ENCODE assay signal across 9 mouse cellular contexts in genomic region chr7:35545881-35546280, GRCm38 (mm10). TPM values are rescaled to one million over a fixed set of nuclear protein-coding genes. Genes with fewer than 3 reads are reported as not detected.
DNase-seq lines count a peak whose midpoint lies in the region; ATAC-seq and TF ChIP-seq lines count a peak whose summit lies in the region.
"Had no signal": no experiment of that assay in that cellular context is flagged by ENCODE, and none has a peak within 500 bp of the region (broad histone marks: within the 10 kb centered on the region; RNA-seq: fewer than 3 reads in every experiment).

No protein-coding gene starts in this region.

- no peaks in the 10 kb centered on the region for H3K4me1 ChIP-seq in hindbrain, postnatal 0 days (ENCODE audit: insufficient read depth, low read length)

- 33% methylated on average over 4 of the region's 4 CpGs for WGBS in hindbrain, postnatal 0 days

- H3K4me3 ChIP-seq in hindbrain, postnatal 0 days (ENCODE audit: low read length): no peak overlapping the region
- H3K4me3 ChIP-seq: erythroblast, embryonic 14.5 days had no signal

- no peak overlapping the region for H3K4me2 ChIP-seq in hindbrain, postnatal 0 days (ENCODE audit: low read depth, low read length)

- peak; percentile 48 for DNase-seq in ovary, postnatal 14 days (ENCODE audit: low spot score)
- DNase-seq in ovary, adult 18-20 months (ENCODE audit: low spot score): no peak
- peak; percentile 79 for DNase-seq in brain, embryonic 14.5 days (ENCODE audit: low read depth)
- peak; percentile 85 for DNase-seq in hindbrain, postnatal 0 days (ENCODE audit: low spot score)
- DNase-seq in left cerebral cortex, postnatal 10 days (ENCODE audit: extremely low spot score in 1 of 2, low spot score in 2 of 2): peak; percentile 62 to 63
- DNase-seq in spleen, postnatal 4 days (ENCODE audit: low spot score in 2 of 2): peak; percentile 58 to 78

- TF ChIP-seq POLR2A in brain, embryonic 14.5 days (IDR thresholded peaks at IDR 0.05; ENCODE audit: borderline replicate concordance, extremely low read depth, insufficient read depth, insufficient read length, poor library complexity, severe bottlenecking): no peak

- no peak overlapping the region for H3K27ac ChIP-seq in hindbrain, postnatal 0 days

- peak; percentile 74 for ATAC-seq in erythroid progenitor cell, adult 5-6 weeks (replicated peaks; ENCODE audit: low FRiP score, poor library complexity, severe bottlenecking)
- ATAC-seq in hindbrain, postnatal 0 days: peak; percentile 66; the same call in 1 of the 2 replicates
- ATAC-seq in megakaryocyte-erythroid progenitor cell, adult 5-6 weeks (replicated peaks; ENCODE audit: low FRiP score, low TSS enrichment, poor library complexity, severe bottlenecking): peak; percentile 84

- no peaks in the 10 kb centered on the region for H3K9me3 ChIP-seq in hindbrain, postnatal 0 days (ENCODE audit: low read length)

- TF ChIP-seq CTCF in brain, embryonic 14.5 days (IDR thresholded peaks at IDR 0.05; ENCODE audit: borderline replicate concordance, extremely low read depth, insufficient read depth, insufficient read length): peak; percentile 83; the same call in 1 of the 2 replicates
- peak; percentile 93 for TF ChIP-seq CTCF in hindbrain, postnatal 0 days (IDR thresholded peaks at IDR 0.05; ENCODE audit: low read depth)

- H3K36me3 ChIP-seq in hindbrain, postnatal 0 days (ENCODE audit: insufficient read depth, low read length): peaks cover 24% of the 10 kb centered on the region; the same call in 1 of the 2 replicates

- no peaks in the 10 kb centered on the region for H3K27me3 ChIP-seq in hindbrain, postnatal 0 days (ENCODE audit: insufficient read depth, low read length)

- no peak overlapping the region for H3K9ac ChIP-seq in hindbrain, postnatal 0 days (replicated peaks; ENCODE audit: low read length)

- intact Hi-C loops in left cerebral cortex, postnatal 10 days (cut with DNase I): loop anchor here (5.0 kb wide), 1 partner anchor 91 kb away; no protein-coding TSS in a partner anchor

RNA-seq across cellular contexts. Expression of gene Tdrd12, which starts 8.3 kb away (rescaled TPM):
- 0.18 and 0.22 TPM in 2 replicates for polyA plus RNA-seq in brain, embryonic 14.5 days (2012; rRNA removed)
- 3.4 TPM in 1 of 2 replicates, not detected in the other for total RNA-seq in erythroid progenitor cell, adult 5-6 weeks (2015; ENCODE audit: low replicate concordance)
- total RNA-seq in erythroid progenitor cell, adult 5-6 weeks (2017; ENCODE audit: low replicate concordance): not detected in 2 replicates
- 0.07 and 0.68 TPM in 2 replicates for total RNA-seq in hindbrain, postnatal 0 days (2014; rRNA removed)
- 0.91 and 1.2 TPM in 2 replicates for polyA plus RNA-seq in hindbrain, postnatal 0 days (2015; fragmentation: Nextera tagmentation; extraction: Ambion mirVana)
- total RNA-seq in left cerebral cortex, postnatal 10 days (2021): under 1 TPM; 0.63 to 0.79 TPM
- total RNA-seq in megakaryocyte-erythroid progenitor cell, adult 5-6 weeks (2014; fragmentation: Nextera tagmentation): 0.11 TPM in 1 of 2 replicates, not detected in the other
- total RNA-seq in megakaryocyte-erythroid progenitor cell, adult 5-6 weeks (2017): not detected in 2 replicates
- polyA plus RNA-seq: erythroblast, embryonic 14.5 days had no signal

RNA-seq across cellular contexts. Expression of gene Nudt19, which starts 10.2 kb away (rescaled TPM):
- polyA plus RNA-seq in brain, embryonic 14.5 days (2012; rRNA removed): 40.5 and 46.1 TPM in 2 replicates
- 129 and 165 TPM in 2 replicates for total RNA-seq in erythroid progenitor cell, adult 5-6 weeks (2015; ENCODE audit: low replicate concordance)
- 36.3 and 55.8 TPM in 2 replicates for total RNA-seq in erythroid progenitor cell, adult 5-6 weeks (2017; ENCODE audit: low replicate concordance)
- total RNA-seq in hindbrain, postnatal 0 days (2014; rRNA removed): 57.4 and 58.5 TPM in 2 replicates
- 133 and 144 TPM in 2 replicates for polyA plus RNA-seq in hindbrain, postnatal 0 days (2015; fragmentation: Nextera tagmentation; extraction: Ambion mirVana)
- 10 to 100 TPM; 66.7 to 81.4 TPM for total RNA-seq in left cerebral cortex, postnatal 10 days (2021)
- 116 and 170 TPM in 2 replicates for total RNA-seq in megakaryocyte-erythroid progenitor cell, adult 5-6 weeks (2014; fragmentation: Nextera tagmentation)
- 55.2 and 71.9 TPM in 2 replicates for total RNA-seq in megakaryocyte-erythroid progenitor cell, adult 5-6 weeks (2017)

RNA-seq across cellular contexts. Expression of gene Rgs9bp, which starts 39.5 kb away (rescaled TPM):
- 0.21 and 0.26 TPM in 2 replicates for polyA plus RNA-seq in brain, embryonic 14.5 days (2012; rRNA removed)
- 0.36 TPM in 1 of 2 replicates, not detected in the other for total RNA-seq in erythroid progenitor cell, adult 5-6 weeks (2015; ENCODE audit: low replicate concordance)
- 0.38 TPM in 1 of 2 replicates, not detected in the other for total RNA-seq in erythroid progenitor cell, adult 5-6 weeks (2017; ENCODE audit: low replicate concordance)
- total RNA-seq in hindbrain, postnatal 0 days (2014; rRNA removed): 0.22 and 0.26 TPM in 2 replicates
- 0.03 and 0.06 TPM in 2 replicates for polyA plus RNA-seq in hindbrain, postnatal 0 days (2015; fragmentation: Nextera tagmentation; extraction: Ambion mirVana)
- 1 to 10 TPM; 1.7 to 3.2 TPM for total RNA-seq in left cerebral cortex, postnatal 10 days (2021)
- total RNA-seq in megakaryocyte-erythroid progenitor cell, adult 5-6 weeks (2014; fragmentation: Nextera tagmentation): 4.6 and 5.6 TPM in 2 replicates
- total RNA-seq in megakaryocyte-erythroid progenitor cell, adult 5-6 weeks (2017): 3.1 and 4.0 TPM in 2 replicates
- polyA plus RNA-seq: erythroblast, embryonic 14.5 days had no signal

RNA-seq across cellular contexts. Expression of gene Ankrd27, which starts 40.2 kb away (rescaled TPM):
- polyA plus RNA-seq in brain, embryonic 14.5 days (2012; rRNA removed): 23.6 and 24.4 TPM in 2 replicates
- 38.6 and 41.1 TPM in 2 replicates for total RNA-seq in erythroid progenitor cell, adult 5-6 weeks (2015; ENCODE audit: low replicate concordance)
- total RNA-seq in erythroid progenitor cell, adult 5-6 weeks (2017; ENCODE audit: low replicate concordance): 9.5 and 13.2 TPM in 2 replicates
- 15.6 and 19.7 TPM in 2 replicates for total RNA-seq in hindbrain, postnatal 0 days (2014; rRNA removed)
- 12.0 and 15.1 TPM in 2 replicates for polyA plus RNA-seq in hindbrain, postnatal 0 days (2015; fragmentation: Nextera tagmentation; extraction: Ambion mirVana)
- total RNA-seq in left cerebral cortex, postnatal 10 days (2021): 10 to 100 TPM; 42.8 to 50.3 TPM
- 56.5 and 74.1 TPM in 2 replicates for total RNA-seq in megakaryocyte-erythroid progenitor cell, adult 5-6 weeks (2014; fragmentation: Nextera tagmentation)
- 45.4 and 57.9 TPM in 2 replicates for total RNA-seq in megakaryocyte-erythroid progenitor cell, adult 5-6 weeks (2017)
